Mouse (Mus musculus) heart, embryonic 16.5 days (tissue): ENCODE measurements at regions not wholly inside any gene's neighbourhood (a gene's known extent, or its start where the extent isn't known, plus 50 kb on each side); places are given as distances from the start of the nearest gene placed in this dataset.

ENCODE experiments used
- ATAC-seq: fragments of 200-750 bp; cut with Nextera tagmentation; replicated peaks from 2 replicates; pipeline ENCODE4 v1.8.0; 2017; ENCODE audit warnings: moderate number of reproducible peaks; ENCODE audit not compliant: insufficient read depth, low FRiP score; ENCODE audit errors: extremely low read depth
- H3K27ac ChIP-seq: fragments of 300-500 bp; sonication (generic); 2 replicates; pipeline ENCODE4 v1.5.1; 2014; ENCODE audit warnings: mild to moderate bottlenecking, low read length, control low read depth, moderate library complexity
- H3K27me3 ChIP-seq: fragments of 300-500 bp; sonication (generic); 2 replicates; pipeline ENCODE4 v1.6.1; 2014; ENCODE audit warnings: low read length, mixed read lengths; ENCODE audit not compliant: control insufficient read depth, insufficient read depth
- H3K36me3 ChIP-seq: fragments of 300-500 bp; sonication (generic); 2 replicates; pipeline ENCODE4 v1.6.1; 2014; ENCODE audit not compliant: control insufficient read depth, insufficient read depth
- H3K4me1 ChIP-seq: fragments of 300-500 bp; sonication (generic); 2 replicates; pipeline ENCODE4 v1.6.1; 2014; ENCODE audit warnings: low read length, mixed read lengths; ENCODE audit not compliant: control insufficient read depth, insufficient read depth
- H3K4me2 ChIP-seq: fragments of 300-500 bp; sonication (generic); 2 replicates; pipeline ENCODE4 v1.6.1; 2014; ENCODE audit warnings: low read depth, mild to moderate bottlenecking, control low read depth, low read length
- H3K4me3 ChIP-seq: fragments of 300-500 bp; sonication (generic); 2 replicates; pipeline ENCODE4 v1.5.1; 2014; ENCODE audit warnings: mild to moderate bottlenecking, control low read depth, low read length
- H3K9ac ChIP-seq: fragments of 300-500 bp; sonication (generic); 2 replicates; pipeline ENCODE4 v1.6.1; 2014; ENCODE audit warnings: low read length, control low read depth
- H3K9me3 ChIP-seq: fragments of 300-500 bp; sonication (generic); replicated peaks from 2 replicates; pipeline ENCODE4 v1.6.1; 2016; ENCODE audit warnings: low read length; ENCODE audit not compliant: control insufficient read depth
- WGBS: fragments of 180-500 bp; shearing (Covaris S2); extraction: QIAGEN DNeasy Blood & Tissue Kit; methylation state at CpG from one replicate; pipeline ENCODE4 v1.1.7; 2014; 5-methylcytosine and 5-hydroxymethylcytosine counted together

GRCm38 (mm10) chr1:193451471-193452135 lies 81.5 kb upstream of the Camk1g start:
- Histone ChIP-seq H3K4me2 (no peak overlapping the region), H3K36me3 (no peaks in the 10 kb centered on the region), H3K27ac (no peak overlapping the region), H3K9ac (no peak overlapping the region), H3K9me3 (no peaks in the 10 kb centered on the region), H3K27me3 (no peaks in the 10 kb centered on the region), H3K4me1 (peaks cover 38% of the 10 kb centered on the region), H3K4me3 (no peak overlapping the region)
- 49% methylated on average over 4 of the region's 4 CpGs for WGBS
- ATAC-seq = no peak

- Histone ChIP-seq H3K9me3 (no peaks in the 10 kb centered on the region), H3K27me3 (no peaks in the 10 kb centered on the region), H3K36me3 (no peaks in the 10 kb centered on the region), H3K4me3 (no peak overlapping the region), H3K9ac (no peak overlapping the region), H3K4me2 (no peak overlapping the region), H3K4me1 (peaks cover 38% of the 10 kb centered on the region), H3K27ac (no peak overlapping the region)
- WGBS = 39% methylated on average over 3 of the region's 3 CpGs
- ATAC-seq = no peak
These were observed 80.7 kb upstream of the Camk1g start for GRCm38 (mm10) chr1:193450814-193451213.

DNA sequence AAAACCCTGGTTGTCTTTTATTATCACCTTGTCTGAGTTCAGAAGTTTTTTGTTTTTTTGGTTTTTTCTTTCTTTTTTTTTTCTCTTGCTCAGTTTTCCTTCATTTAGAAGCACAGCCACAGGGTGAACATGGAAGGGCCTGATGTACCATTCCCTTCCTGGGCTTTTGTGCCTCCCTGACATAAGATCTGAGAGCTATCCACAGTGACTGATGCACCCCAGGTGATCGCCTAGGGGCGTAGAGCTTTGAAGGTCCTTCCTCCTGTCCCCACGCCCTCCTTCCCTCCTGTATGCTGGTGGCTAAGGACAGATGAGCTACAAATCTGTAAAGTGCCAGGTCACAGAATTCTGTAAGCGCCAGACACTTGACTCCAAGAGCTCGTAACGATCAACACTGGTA lies 80.1 kb upstream of the Camk1g start:
- 75% methylated on average over 6 of the region's 6 CpGs for WGBS
- Histone ChIP-seq H3K4me1 (peaks cover 38% of the 10 kb centered on the region), H3K27me3 (no peaks in the 10 kb centered on the region), H3K4me3 (no peak overlapping the region), H3K9ac (0 out of 2 replicates have a peak overlapping the region, but pooled peaks have one; percentile 15), H3K36me3 (no peaks in the 10 kb centered on the region), H3K4me2 (peak overlapping the region; percentile 27; the same call in 1 of the 2 replicates), H3K27ac (peak overlapping the region; percentile 75), H3K9me3 (no peaks in the 10 kb centered on the region)
- no peak for ATAC-seq

DNA sequence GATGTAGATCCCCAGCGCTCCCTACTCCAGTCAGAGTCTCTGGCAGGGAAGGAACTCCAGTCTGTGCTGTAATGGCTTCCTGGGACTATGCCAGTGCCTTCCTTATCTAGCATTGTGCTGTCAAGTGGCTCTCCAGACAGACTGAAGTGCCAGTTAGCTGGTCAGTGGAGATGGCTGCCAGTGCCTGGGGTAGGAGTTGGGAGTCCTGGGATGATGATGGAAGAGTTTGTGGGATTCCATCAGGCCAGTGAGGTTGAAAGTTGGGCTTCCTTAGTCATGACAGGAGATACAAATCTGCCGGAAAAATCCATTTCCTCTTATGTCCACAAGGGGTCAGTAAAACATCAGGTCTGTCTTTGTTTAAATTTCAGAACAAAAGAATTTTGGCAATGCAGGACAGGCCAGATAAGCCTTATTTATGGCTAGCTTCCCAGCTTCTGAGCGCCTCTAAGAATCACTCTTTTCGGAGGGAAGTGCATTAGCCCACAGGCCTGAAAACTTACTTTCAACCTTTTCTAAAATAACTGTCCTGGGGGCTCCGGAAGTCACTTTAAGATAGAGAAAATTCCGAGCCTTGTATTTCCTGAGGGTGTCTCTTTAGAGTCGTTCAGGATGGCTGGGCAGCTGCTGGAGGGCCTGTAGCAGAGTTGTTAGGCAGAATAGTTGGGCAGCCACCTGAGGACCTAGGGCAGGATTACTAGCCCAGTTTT lies 79.5 kb upstream of the Camk1g start:
- peak overlapping the region; percentile 75 for H3K27ac ChIP-seq
- peak overlapping the region; percentile 27; the same call in 1 of the 2 replicates for H3K4me2 ChIP-seq
- H3K9me3 ChIP-seq = no peaks in the 10 kb centered on the region
- 3% methylated on average over 7 of the region's 7 CpGs for WGBS
- H3K9ac ChIP-seq = 0 out of 2 replicates have a peak overlapping the region, but pooled peaks have one; percentile 15
- H3K36me3 ChIP-seq = no peaks in the 10 kb centered on the region
- H3K4me3 ChIP-seq = no peak overlapping the region
- H3K27me3 ChIP-seq = no peaks in the 10 kb centered on the region
- peak; percentile 89 for ATAC-seq
- H3K4me1 ChIP-seq = peaks cover 38% of the 10 kb centered on the region

DNA sequence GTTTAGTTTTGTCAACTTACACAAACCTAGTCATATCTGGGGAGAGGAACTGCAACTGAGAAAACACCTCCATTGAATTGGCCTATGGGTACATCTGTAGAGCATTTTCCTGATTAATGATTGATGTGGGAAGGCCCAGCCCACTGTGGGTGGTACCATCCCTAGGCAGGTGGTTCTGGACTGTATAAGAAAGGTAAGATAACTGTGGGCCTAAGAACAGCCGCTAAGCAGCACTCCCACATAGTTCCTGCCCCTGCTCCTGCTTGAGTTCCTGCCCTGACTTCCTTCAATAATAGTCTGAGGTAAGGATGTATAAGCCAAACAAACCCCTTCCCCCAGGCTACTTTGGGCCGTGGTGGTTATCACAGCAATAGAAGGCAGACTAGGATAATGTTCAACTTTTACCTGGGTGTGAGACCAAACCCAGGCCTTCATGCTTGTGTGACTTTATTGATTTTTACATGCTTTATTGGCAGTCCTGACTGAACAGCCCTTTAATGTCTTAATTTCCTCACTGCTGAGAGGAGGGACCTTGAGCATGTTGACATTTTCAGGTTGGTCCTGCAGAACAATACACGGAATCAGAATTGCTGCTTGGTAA lies 78.8 kb upstream of the Camk1g start:
- Histone ChIP-seq H3K36me3 (no peaks in the 10 kb centered on the region), H3K27me3 (no peaks in the 10 kb centered on the region), H3K27ac (peak overlapping the region; percentile 75), H3K9me3 (no peaks in the 10 kb centered on the region), H3K4me2 (no peak overlapping the region), H3K9ac (no peak overlapping the region), H3K4me3 (no peak overlapping the region), H3K4me1 (peaks cover 38% of the 10 kb centered on the region)
- no peak for ATAC-seq
- 38% methylated on average over 3 of the region's 3 CpGs for WGBS

- ATAC-seq = no peak
- Histone ChIP-seq H3K4me3 (no peak overlapping the region), H3K9ac (no peak overlapping the region), H3K4me2 (no peak overlapping the region), H3K36me3 (no peaks in the 10 kb centered on the region), H3K27ac (no peak overlapping the region), H3K27me3 (no peaks in the 10 kb centered on the region), H3K4me1 (peaks cover 31% of the 10 kb centered on the region), H3K9me3 (no peaks in the 10 kb centered on the region)
- 88% methylated on average over 5 of the region's 5 CpGs for WGBS
These were observed 77.5 kb upstream of the Camk1g start for GRCm38 (mm10) chr1:193447647-193448046.

- no peaks in the 10 kb centered on the region for H3K36me3 ChIP-seq
- ATAC-seq = no peak
- no peak overlapping the region for H3K4me2 ChIP-seq
- no peaks in the 10 kb centered on the region for H3K27me3 ChIP-seq
- no peaks in the 10 kb centered on the region for H3K9me3 ChIP-seq
- no peak overlapping the region for H3K4me3 ChIP-seq
- no peak overlapping the region for H3K9ac ChIP-seq
- WGBS = 96% methylated on average over 1 of the region's 1 CpGs
- H3K27ac ChIP-seq = no peak overlapping the region
- H3K4me1 ChIP-seq = peaks cover 4% of the 10 kb centered on the region
These were observed 74.0 kb upstream of the Camk1g start for GRCm38 (mm10) chr1:193443964-193444676.

- no peak for ATAC-seq
- Histone ChIP-seq H3K27ac (no peak overlapping the region), H3K4me2 (no peak overlapping the region), H3K9ac (no peak overlapping the region), H3K9me3 (no peaks in the 10 kb centered on the region), H3K27me3 (no peaks in the 10 kb centered on the region), H3K4me1 (no peaks in the 10 kb centered on the region), H3K36me3 (no peaks in the 10 kb centered on the region), H3K4me3 (no peak overlapping the region)
- 6% methylated on average over 1 of the region's 1 CpGs for WGBS
These were observed 70.4 kb upstream of the Camk1g start for GRCm38 (mm10) chr1:193440512-193440911.
